In genomic region chr2:113538361-113539075, GRCm38 (mm10) we compare ENCODE assay signal across 13 mouse cellular contexts.
DNase-seq lines count a peak whose midpoint lies in the region; ATAC-seq and TF ChIP-seq lines count a peak whose summit lies in the region.
"Had no signal": no experiment of that assay in that cellular context is flagged by ENCODE, and none has a peak within 500 bp of the region (broad histone marks: within the 10 kb centered on the region; RNA-seq: fewer than 3 reads in every experiment).

No protein-coding gene starts in this region.

- WGBS in heart, embryonic 15.5 days = 56% methylated on average over 11 of the region's 11 CpGs
- whole genome bisulfite sequencing in kidney, embryonic 16.5 days = 41% methylated on average over 11 of the region's 11 CpGs
- 66% methylated on average over 11 of the region's 11 CpGs for WGBS in stomach, postnatal 0 days

- no peak for DNase-seq in heart, postnatal 14 days
- DNase-seq in retina, embryonic 14.5 days (ENCODE audit: low spot score) = peak; percentile 6
- DNase-seq in retina, postnatal 1 day = no peak
- DNase-seq in stomach, postnatal 0 days (ENCODE audit: low spot score) = no peak
- DNase-seq in urinary bladder, postnatal 4 days (ENCODE audit: low spot score in 2 of 2) = no peak
- DNase-seq in adrenal gland, postnatal 36 days = no peak
- DNase-seq: cerebellum, postnatal 36 days; gastrocnemius, adult 2 months; liver had no signal

- no peaks in the 10 kb centered on the region for H3K27me3 ChIP-seq in heart, embryonic 15.5 days
- no peaks in the 10 kb centered on the region for H3K27me3 ChIP-seq in kidney, embryonic 16.5 days (ENCODE audit: insufficient read depth, low read length)
- H3K27me3 ChIP-seq in stomach, postnatal 0 days (ENCODE audit: control insufficient read depth, insufficient read depth, low read length) = no peaks in the 10 kb centered on the region

- ATAC-seq in heart, embryonic 15.5 days (replicated peaks; ENCODE audit: insufficient number of reproducible peaks, insufficient read depth, low FRiP score, low read depth) = no peak
- peak; percentile 91 for ATAC-seq in kidney, embryonic 16.5 days (ENCODE audit: low FRiP score, low TSS enrichment)
- no peak for ATAC-seq in stomach, postnatal 0 days (ENCODE audit: low FRiP score, low TSS enrichment)
- ATAC-seq: lung, postnatal 0 days had no signal

- H3K27ac ChIP-seq in heart, embryonic 15.5 days = peak overlapping the region; percentile 39; the same call in 1 of the 2 replicates
- peak overlapping the region; percentile 47 for H3K27ac ChIP-seq in kidney, embryonic 16.5 days (ENCODE audit: low read length)
- H3K27ac ChIP-seq in stomach, postnatal 0 days (replicated peaks) = peak overlapping the region; percentile 35; the same call in 1 of the 2 replicates
- H3K27ac ChIP-seq: gastrocnemius, adult 2 months had no signal

- no peak for TF ChIP-seq CTCF in stomach, postnatal 0 days (IDR thresholded peaks at IDR 0.05; ENCODE audit: low read depth)

- intact Hi-C loops in heart, postnatal 14 days (cut with DNase I) = loop anchor here (5.0 kb wide), 1 partner anchor 269 kb away; no protein-coding TSS in a partner anchor

- peaks cover 31% of the 10 kb centered on the region for H3K4me1 ChIP-seq in heart, embryonic 15.5 days (replicated peaks)
- H3K4me1 ChIP-seq in kidney, embryonic 16.5 days (ENCODE audit: insufficient read depth, low read length) = peaks cover 16% of the 10 kb centered on the region
- no peaks in the 10 kb centered on the region for H3K4me1 ChIP-seq in stomach, postnatal 0 days (replicated peaks; ENCODE audit: control insufficient read depth, insufficient read depth)

- no peak overlapping the region for H3K4me3 ChIP-seq in heart, embryonic 15.5 days
- H3K4me3 ChIP-seq in kidney, embryonic 16.5 days (ENCODE audit: low read length) = no peak overlapping the region
- H3K4me3 ChIP-seq in stomach, postnatal 0 days (ENCODE audit: low read depth, low read length) = no peak overlapping the region
- H3K4me3 ChIP-seq: erythroblast, embryonic 14.5 days; gastrocnemius, adult 2 months had no signal

- H3K9ac ChIP-seq in heart, embryonic 15.5 days = no peak overlapping the region
- H3K9ac ChIP-seq in kidney, embryonic 16.5 days (replicated peaks; ENCODE audit: low read length) = no peak overlapping the region
- no peak overlapping the region for H3K9ac ChIP-seq in stomach, postnatal 0 days (ENCODE audit: low read length)

- no peaks in the 10 kb centered on the region for H3K36me3 ChIP-seq in heart, embryonic 15.5 days
- no peaks in the 10 kb centered on the region for H3K36me3 ChIP-seq in kidney, embryonic 16.5 days (ENCODE audit: insufficient read depth, low read length)
- no peaks in the 10 kb centered on the region for H3K36me3 ChIP-seq in stomach, postnatal 0 days (ENCODE audit: control insufficient read depth, insufficient read depth, low read length)

- TF ChIP-seq EP300 in stomach, postnatal 0 days (optimal IDR thresholded peaks at IDR 0.05) = no peak

- H3K9me3 ChIP-seq in heart, embryonic 15.5 days (replicated peaks) = no peaks in the 10 kb centered on the region
- H3K9me3 ChIP-seq in kidney, embryonic 16.5 days (ENCODE audit: low read length) = no peaks in the 10 kb centered on the region
- H3K9me3 ChIP-seq in stomach, postnatal 0 days (ENCODE audit: control insufficient read depth, low read length) = no peaks in the 10 kb centered on the region

- H3K4me2 ChIP-seq in heart, embryonic 15.5 days = peak overlapping the region; percentile 14; the same call in 1 of the 2 replicates
- H3K4me2 ChIP-seq in kidney, embryonic 16.5 days (replicated peaks; ENCODE audit: low read depth, low read length) = no peak overlapping the region; the same call in 1 of the 2 replicates
- H3K4me2 ChIP-seq in stomach, postnatal 0 days (replicated peaks; ENCODE audit: low read depth) = no peak overlapping the region
